Mouse (Mus musculus): ENCODE measurements at regions not wholly inside any gene's neighbourhood (a gene's known extent, or its start where the extent isn't known, plus 50 kb on each side); places are given as distances from the start of the nearest gene placed in this dataset.
A peak's percentile ranks its signal among the peaks of the same experiment; 100 is the strongest.

DNA sequence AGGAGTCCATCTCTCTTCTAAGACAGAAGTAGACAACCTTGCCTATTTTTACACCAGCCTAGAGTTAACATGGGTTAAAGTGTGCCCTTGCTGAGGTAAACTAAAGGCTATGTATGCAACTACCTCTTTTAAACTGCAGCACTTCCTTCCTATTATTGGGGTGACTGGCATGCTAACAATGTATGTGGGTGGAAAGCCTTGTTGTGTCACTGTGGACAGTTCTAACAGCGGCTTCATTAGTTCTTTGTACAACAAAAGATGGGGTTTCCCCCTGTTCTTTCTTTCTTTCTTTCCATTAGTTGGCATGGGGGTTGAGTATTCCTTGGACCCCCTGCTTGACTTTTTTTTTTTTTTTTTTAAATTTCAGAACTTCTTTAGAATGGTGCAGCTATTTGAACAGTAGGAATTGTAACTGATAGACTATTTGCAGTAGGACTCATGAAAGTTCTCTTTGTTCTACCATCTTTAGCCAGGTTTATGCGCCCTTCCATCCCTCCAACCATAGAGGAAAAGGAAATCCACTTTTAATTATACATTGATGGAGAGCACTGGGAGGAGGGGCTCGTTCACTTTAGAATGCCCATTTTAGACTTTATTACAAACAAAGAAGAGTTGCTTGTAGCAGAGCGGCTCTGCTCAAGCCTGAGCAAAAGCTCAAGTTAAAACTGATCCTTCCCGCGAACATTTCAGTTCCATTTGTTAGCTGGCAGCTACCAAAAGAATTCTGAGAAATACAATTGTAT lies 523.9 kb upstream of the Zic4 start:
- Histone ChIP-seq H3K27me3 (ENCODE audit: poor library complexity, severe bottlenecking) (no peaks in the 10 kb centered on the region), H3K9me3 (no peaks in the 10 kb centered on the region), H3K4me3 (no peak overlapping the region; the same call in 1 of the 2 replicates), H3K36me3 (replicated peaks) (no peaks in the 10 kb centered on the region), H3K27ac (peak overlapping the region; percentile 58), H3K4me1 (peaks cover 64% of the 10 kb centered on the region)
- DNase-seq (ENCODE audit: extremely low spot score, low spot score) = no peak
- 39% methylated on average over 6 of the region's 6 CpGs for WGBS

DNA sequence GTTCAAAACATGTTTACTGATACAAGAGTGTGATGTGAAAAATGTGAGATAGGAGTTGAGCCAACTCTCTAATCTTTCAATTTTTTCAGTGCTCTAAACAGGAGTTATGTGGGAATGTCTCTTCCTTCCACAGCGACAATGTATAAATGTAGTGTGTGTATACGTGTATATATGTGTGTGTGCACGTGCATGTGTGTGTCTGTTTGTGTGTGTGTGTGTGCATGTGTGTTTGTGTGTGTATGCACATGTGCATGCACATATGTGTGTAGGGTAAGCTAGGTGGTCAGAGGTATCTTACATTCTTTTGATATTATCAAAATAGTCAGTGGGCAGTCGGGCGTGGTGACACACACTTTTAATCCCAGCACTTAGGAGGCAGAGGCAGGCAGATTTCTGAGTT lies 511.2 kb upstream of the Zic4 start:
- Histone ChIP-seq H3K36me3 (replicated peaks) (no peaks in the 10 kb centered on the region), H3K27me3 (ENCODE audit: poor library complexity, severe bottlenecking) (no peaks in the 10 kb centered on the region), H3K4me3 (no peak overlapping the region), H3K27ac (no peak overlapping the region), H3K4me1 (no peaks in the 10 kb centered on the region), H3K9me3 (no peaks in the 10 kb centered on the region)
- DNase-seq (ENCODE audit: extremely low spot score, low spot score) = no peak
- 91% methylated on average over 5 of the region's 5 CpGs for WGBS

DNA sequence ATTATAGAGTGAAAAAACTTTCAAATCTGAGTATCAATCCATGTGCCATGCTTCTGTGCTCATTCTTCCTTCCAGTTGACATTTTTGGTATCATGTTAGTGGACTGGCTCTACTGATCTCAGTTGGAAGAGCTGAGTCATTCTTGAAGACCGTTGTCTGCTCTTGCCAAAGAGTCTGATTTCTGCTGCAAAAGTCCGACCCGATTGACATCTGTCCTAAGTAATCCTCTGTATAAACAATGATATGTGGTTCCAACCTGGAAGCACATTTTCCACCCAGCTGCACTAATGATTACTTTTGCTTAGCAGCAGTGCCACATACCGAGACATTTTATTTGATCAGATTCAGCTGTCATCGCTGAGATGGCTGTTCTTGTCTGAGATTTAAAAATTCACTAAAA lies 490.6 kb upstream of the Zic4 start:
- no peak overlapping the region for H3K27ac ChIP-seq
- H3K27me3 ChIP-seq (ENCODE audit: poor library complexity, severe bottlenecking) = no peaks in the 10 kb centered on the region
- 55% methylated on average over 5 of the region's 5 CpGs for WGBS
- no peaks in the 10 kb centered on the region for H3K4me1 ChIP-seq
- no peaks in the 10 kb centered on the region for H3K36me3 ChIP-seq (replicated peaks)
- no peak overlapping the region for H3K4me3 ChIP-seq
- no peak for DNase-seq (ENCODE audit: extremely low spot score, low spot score)
- no peaks in the 10 kb centered on the region for H3K9me3 ChIP-seq

DNA sequence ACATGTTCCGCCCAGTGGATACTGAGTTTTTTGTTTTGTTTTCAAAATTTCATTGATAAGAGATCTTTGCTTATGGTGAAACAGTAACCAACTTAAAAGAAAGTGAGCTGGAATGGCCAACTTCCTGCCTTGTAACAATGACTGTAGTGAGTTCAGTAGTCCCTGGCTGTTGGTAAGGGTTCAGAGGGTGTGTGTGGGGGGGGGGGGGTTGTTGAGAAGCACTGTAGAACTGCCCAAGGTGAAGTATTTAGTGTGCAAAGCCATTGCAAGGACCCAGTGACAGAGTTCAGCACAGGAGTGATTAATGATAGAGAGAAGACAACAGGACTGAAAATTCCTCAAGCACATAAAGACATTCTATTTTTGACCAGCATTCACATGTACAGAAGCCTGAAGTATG lies 477.7 kb upstream of the Zic4 start:
- H3K27me3 ChIP-seq (ENCODE audit: poor library complexity, severe bottlenecking) = no peaks in the 10 kb centered on the region
- H3K9me3 ChIP-seq = no peaks in the 10 kb centered on the region
- H3K27ac ChIP-seq = no peak overlapping the region
- WGBS = 87% methylated on average over 1 of the region's 1 CpGs
- H3K4me1 ChIP-seq = no peaks in the 10 kb centered on the region
- H3K36me3 ChIP-seq (replicated peaks) = no peaks in the 10 kb centered on the region
- H3K4me3 ChIP-seq = no peak overlapping the region
- no peak for DNase-seq (ENCODE audit: extremely low spot score, low spot score)

DNA sequence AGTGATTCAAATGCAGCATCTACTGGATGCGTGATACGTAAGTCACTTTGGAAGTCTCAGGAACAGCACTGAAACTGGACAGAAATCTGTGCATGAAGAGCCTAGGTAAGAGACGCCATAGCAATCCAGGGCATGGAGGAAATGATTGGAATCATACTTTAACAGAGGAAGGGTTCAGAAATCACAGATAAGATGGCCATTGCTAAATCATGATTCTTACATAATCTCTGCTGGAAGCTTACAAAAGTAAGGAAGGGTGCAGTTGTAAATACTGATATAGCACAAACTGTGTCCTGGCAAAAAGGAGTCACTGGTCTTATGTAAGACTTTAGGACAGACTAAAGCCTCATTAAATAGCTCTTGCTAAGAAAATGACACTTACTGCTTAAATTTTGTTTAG lies 474.8 kb upstream of the Zic4 start:
- H3K27me3 ChIP-seq (ENCODE audit: poor library complexity, severe bottlenecking) = no peaks in the 10 kb centered on the region
- no peak overlapping the region for H3K27ac ChIP-seq
- no peak overlapping the region for H3K4me3 ChIP-seq
- no peaks in the 10 kb centered on the region for H3K36me3 ChIP-seq (replicated peaks)
- H3K4me1 ChIP-seq = no peaks in the 10 kb centered on the region
- 96% methylated on average over 3 of the region's 3 CpGs for WGBS
- no peak for DNase-seq (ENCODE audit: extremely low spot score, low spot score)
- H3K9me3 ChIP-seq = no peaks in the 10 kb centered on the region

DNA sequence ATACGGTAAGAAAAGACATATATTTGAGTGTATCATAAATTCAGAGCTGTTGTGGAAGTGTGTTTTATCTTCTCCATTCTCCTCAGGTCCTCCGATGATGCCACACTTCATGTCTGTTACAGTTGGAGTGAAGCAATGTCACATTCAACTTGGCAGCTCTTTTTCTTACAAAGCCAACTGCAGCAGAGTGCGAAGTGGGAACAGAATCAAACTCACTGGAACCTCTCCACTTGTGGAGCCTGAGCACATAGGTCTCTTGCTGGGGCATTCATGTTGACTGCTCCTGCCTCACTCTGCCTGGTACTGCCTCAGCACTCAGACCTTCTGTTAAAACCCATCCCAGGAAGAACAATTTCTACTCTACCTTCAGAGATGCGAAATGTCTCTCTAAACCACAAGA lies 471.4 kb upstream of the Zic4 start:
- Histone ChIP-seq H3K27me3 (ENCODE audit: poor library complexity, severe bottlenecking) (no peaks in the 10 kb centered on the region), H3K4me3 (no peak overlapping the region), H3K4me1 (no peaks in the 10 kb centered on the region), H3K9me3 (no peaks in the 10 kb centered on the region), H3K27ac (no peak overlapping the region), H3K36me3 (replicated peaks) (no peaks in the 10 kb centered on the region)
- no peak for DNase-seq (ENCODE audit: extremely low spot score, low spot score)
- WGBS = 92% methylated on average over 4 of the region's 4 CpGs

DNA sequence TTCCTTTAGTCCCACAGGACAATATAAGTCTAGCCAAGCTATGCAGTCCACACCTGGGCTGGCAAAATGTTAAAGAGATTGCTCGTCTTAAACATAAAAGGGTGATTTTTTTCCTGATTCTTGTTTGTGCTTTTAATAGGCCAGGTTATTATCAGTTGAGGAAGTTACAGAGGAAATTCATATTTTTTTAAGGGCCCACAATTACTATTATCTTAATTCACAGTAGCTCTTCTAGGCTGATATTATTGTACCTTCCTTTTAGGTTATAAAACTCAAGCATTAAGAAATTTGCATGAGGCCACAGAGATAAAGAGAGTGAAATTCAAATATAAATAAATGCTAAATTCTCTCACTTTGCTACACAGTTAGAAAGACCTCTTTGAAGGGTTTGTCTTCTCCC lies 469.4 kb upstream of the Zic4 start:
- no peak overlapping the region for H3K27ac ChIP-seq
- no peaks in the 10 kb centered on the region for H3K4me1 ChIP-seq
- no peak overlapping the region for H3K4me3 ChIP-seq
- no peak for DNase-seq (ENCODE audit: extremely low spot score, low spot score)
- no peaks in the 10 kb centered on the region for H3K27me3 ChIP-seq (ENCODE audit: poor library complexity, severe bottlenecking)
- no peaks in the 10 kb centered on the region for H3K9me3 ChIP-seq
- no peaks in the 10 kb centered on the region for H3K36me3 ChIP-seq (replicated peaks)
- WGBS = 83% methylated on average over 1 of the region's 1 CpGs

DNA sequence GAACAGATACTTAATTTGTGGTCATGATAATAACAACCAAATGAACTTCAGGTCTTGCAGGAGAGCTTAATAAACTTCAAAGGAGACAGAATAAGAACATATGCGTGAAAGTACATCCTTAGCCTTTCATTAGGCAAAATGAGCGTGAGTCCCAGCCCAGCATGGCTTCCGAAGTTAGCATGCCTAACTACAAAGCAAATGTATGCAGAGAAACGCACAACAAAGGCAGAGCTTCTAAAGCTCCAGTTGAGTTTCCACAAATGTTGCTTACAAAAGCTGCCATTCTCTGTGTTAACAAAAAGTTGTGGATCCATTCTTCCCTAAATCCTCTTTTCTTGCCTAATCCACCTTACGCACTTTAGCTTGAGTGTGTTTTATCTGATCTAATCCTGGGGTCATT lies 458.7 kb upstream of the Zic4 start:
- Histone ChIP-seq H3K27me3 (ENCODE audit: poor library complexity, severe bottlenecking) (no peaks in the 10 kb centered on the region), H3K36me3 (replicated peaks) (no peaks in the 10 kb centered on the region), H3K4me3 (no peak overlapping the region), H3K9me3 (0 out of 2 replicates have a peak, but pooled peaks cover 4% of the 10 kb centered on the region), H3K27ac (no peak overlapping the region), H3K4me1 (peaks cover 23% of the 10 kb centered on the region)
- WGBS = 7% methylated on average over 5 of the region's 5 CpGs
- no peak for DNase-seq (ENCODE audit: extremely low spot score, low spot score)

DNA sequence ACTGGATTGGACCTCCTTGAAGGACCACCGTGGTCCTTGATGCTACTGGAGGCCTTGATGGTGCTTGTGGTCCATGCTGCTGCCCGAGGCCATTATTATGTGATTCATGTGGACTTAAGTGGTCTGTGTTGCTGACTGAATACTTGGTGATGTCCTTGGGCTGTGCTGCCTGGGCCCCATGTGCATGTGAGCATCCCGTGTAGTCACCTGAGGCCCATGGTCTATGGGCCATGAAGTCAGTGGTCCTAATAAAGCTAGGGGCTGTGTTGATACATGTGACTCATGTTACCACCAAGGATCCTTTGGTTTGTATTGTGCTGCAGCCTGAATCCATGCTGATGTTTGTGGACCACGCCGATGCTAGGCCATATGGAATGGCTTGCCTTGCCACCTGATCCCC lies 456.1 kb upstream of the Zic4 start:
- Histone ChIP-seq H3K27me3 (ENCODE audit: poor library complexity, severe bottlenecking) (no peaks in the 10 kb centered on the region), H3K9me3 (0 out of 2 replicates have a peak, but pooled peaks cover 4% of the 10 kb centered on the region), H3K36me3 (replicated peaks) (no peaks in the 10 kb centered on the region), H3K4me3 (no peak overlapping the region), H3K4me1 (peaks cover 23% of the 10 kb centered on the region), H3K27ac (peak overlapping the region; percentile 8; the same call in 1 of the 2 replicates)
- WGBS = 91% methylated on average over 5 of the region's 5 CpGs
- no peak for DNase-seq (ENCODE audit: extremely low spot score, low spot score)

DNA sequence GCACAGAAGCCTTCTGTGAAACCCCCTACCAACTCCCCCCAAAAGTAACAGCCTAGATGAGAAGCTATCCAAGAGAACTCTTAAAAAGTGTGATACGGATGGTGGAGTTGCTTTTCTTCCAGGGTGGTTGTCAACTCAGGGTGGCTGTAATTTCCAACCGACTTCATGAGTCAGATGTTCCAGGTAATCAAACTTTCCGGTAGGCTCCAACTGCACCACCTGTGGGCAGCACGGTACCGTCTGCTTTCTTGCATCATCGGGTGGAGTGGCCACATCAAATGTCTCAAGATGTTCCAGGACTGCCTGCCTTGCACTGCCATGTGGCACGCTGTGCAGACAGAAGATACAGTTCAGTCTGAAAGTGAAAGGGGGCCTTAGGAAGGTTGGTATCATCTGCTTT lies 455.5 kb upstream of the Zic4 start:
- 98% methylated on average over 7 of the region's 7 CpGs for WGBS

DNA sequence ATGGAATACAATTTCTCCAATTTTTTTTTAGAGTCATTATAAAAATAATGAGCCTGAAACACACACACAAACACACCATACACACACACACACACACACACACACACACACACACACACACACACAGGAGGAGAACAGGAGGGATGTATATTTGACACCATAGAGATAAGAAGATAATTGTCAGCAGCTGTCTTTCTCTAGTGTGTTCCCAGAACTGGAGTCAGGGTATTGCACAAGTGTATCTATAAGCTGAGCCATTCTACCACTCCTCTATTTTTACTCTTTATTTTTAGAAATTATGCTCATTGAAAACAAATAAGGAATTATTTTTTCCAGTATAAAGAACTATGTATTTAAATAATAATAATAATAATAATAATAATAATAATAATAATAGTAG lies 407.6 kb upstream of the Zic4 start:
- H3K36me3 ChIP-seq (replicated peaks) = no peaks in the 10 kb centered on the region
- DNase-seq (ENCODE audit: extremely low spot score, low spot score) = no peak

More for the DNA sequence above, 455.5 kb upstream of the Zic4 start:
- no peak for DNase-seq (ENCODE audit: extremely low spot score, low spot score)
- H3K4me1 ChIP-seq = peaks cover 21% of the 10 kb centered on the region
- no peaks in the 10 kb centered on the region for H3K36me3 ChIP-seq (replicated peaks)
- no peak overlapping the region for H3K27ac ChIP-seq
- no peak overlapping the region for H3K4me3 ChIP-seq
- H3K27me3 ChIP-seq (ENCODE audit: poor library complexity, severe bottlenecking) = no peaks in the 10 kb centered on the region
- 0 out of 2 replicates have a peak, but pooled peaks cover 4% of the 10 kb centered on the region for H3K9me3 ChIP-seq

DNA sequence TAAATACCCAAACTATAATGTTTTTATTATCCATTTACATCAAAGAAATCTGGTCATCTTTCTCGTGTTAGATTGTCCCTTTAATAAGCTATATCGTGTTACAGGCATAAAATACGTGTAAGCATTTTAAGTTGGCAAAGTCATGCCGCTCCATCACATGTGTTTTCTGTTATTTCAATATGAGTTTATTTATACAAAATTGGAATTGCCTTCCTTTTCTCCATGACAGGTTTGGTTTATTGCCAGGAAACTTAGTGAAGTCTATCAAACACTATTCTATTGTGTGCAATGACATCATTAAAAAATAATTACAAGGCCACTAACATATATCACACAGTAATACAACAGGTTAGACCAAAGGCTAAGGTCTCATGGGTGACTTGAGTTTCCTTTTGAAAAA lies 400.8 kb upstream of the Zic4 start:
- no peak overlapping the region for H3K27ac ChIP-seq
- H3K4me3 ChIP-seq = no peak overlapping the region
- DNase-seq (ENCODE audit: extremely low spot score, low spot score) = no peak
- peaks cover 4% of the 10 kb centered on the region for H3K4me1 ChIP-seq
- H3K36me3 ChIP-seq (replicated peaks) = no peaks in the 10 kb centered on the region
- H3K27me3 ChIP-seq (ENCODE audit: poor library complexity, severe bottlenecking) = no peaks in the 10 kb centered on the region
- 86% methylated on average over 4 of the region's 4 CpGs for WGBS
- H3K9me3 ChIP-seq = no peaks in the 10 kb centered on the region

More for the DNA sequence above, 407.6 kb upstream of the Zic4 start:
- no peaks in the 10 kb centered on the region for H3K9me3 ChIP-seq
- H3K4me3 ChIP-seq = no peak overlapping the region
- H3K27me3 ChIP-seq (ENCODE audit: poor library complexity, severe bottlenecking) = no peaks in the 10 kb centered on the region
- no peak overlapping the region for H3K27ac ChIP-seq
- no peaks in the 10 kb centered on the region for H3K4me1 ChIP-seq

DNA sequence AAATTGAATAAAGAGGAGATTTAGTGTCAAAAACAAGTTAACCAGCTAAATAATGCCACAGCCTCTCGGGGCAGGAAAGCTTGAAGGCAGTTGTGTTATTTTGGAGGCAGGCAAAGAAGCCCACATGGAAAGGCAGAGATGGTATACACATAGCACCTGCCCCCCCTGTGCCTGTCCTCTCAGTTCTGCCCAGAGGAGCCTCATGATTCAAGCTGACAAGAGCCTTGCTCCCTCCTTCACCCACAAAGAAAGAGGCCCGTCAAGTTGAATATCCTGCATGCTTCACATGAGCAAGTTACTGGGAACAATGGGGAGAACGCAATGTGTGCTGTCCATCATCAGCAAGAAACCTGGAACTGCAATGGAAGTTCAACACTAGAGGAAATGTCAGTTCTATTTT lies 398.2 kb upstream of the Zic4 start:
- 54% methylated on average over 3 of the region's 3 CpGs for WGBS
- Histone ChIP-seq H3K4me1 (peaks cover 4% of the 10 kb centered on the region), H3K27me3 (ENCODE audit: poor library complexity, severe bottlenecking) (no peaks in the 10 kb centered on the region), H3K4me3 (no peak overlapping the region), H3K36me3 (replicated peaks) (no peaks in the 10 kb centered on the region), H3K9me3 (no peaks in the 10 kb centered on the region), H3K27ac (no peak overlapping the region; the same call in 1 of the 2 replicates)
- no peak for DNase-seq (ENCODE audit: extremely low spot score, low spot score)

DNA sequence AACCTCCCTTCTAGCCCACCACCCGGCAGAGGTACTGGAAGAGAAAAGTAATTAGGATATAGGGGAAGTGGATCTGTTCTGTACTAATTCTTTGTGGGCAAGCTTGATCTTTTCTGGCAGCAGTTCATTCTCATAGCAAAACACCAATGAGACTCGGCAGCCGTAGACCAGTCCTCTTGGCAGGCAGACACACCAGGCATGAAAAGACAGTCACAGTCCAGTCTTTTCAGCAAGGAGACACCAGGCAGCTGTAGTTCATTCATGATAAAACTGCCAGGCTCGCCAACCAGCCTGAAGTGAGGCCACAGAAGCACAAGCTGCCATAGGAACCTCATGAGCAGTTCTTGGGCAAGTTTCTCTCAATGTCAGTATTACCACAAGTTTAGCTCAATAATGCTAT lies 383.5 kb upstream of the Zic4 start:
- H3K27ac ChIP-seq = no peak overlapping the region

More for the DNA sequence above, 383.5 kb upstream of the Zic4 start:
- H3K9me3 ChIP-seq = no peaks in the 10 kb centered on the region
- no peaks in the 10 kb centered on the region for H3K27me3 ChIP-seq (ENCODE audit: poor library complexity, severe bottlenecking)
- no peaks in the 10 kb centered on the region for H3K4me1 ChIP-seq
- H3K4me3 ChIP-seq = no peak overlapping the region
- DNase-seq (ENCODE audit: extremely low spot score, low spot score) = no peak
- no peaks in the 10 kb centered on the region for H3K36me3 ChIP-seq (replicated peaks)
- 90% methylated on average over 4 of the region's 4 CpGs for WGBS
